Mouse (Mus musculus) neural tube, embryonic 13.5 days (tissue): ENCODE measurements around the gene Slc35g2. TPM values are rescaled to one million over a fixed set of nuclear protein-coding genes. Genes with fewer than 3 reads are reported as not detected.

Source experiments
- ATAC-seq: fragments of 200-750 bp; cut with Nextera tagmentation; 2 replicates; pipeline ENCODE4 v1.8.0; 2017; ENCODE audit warnings: low read depth, mild to moderate bottlenecking, moderate TSS enrichment, moderate library complexity
- H3K27ac ChIP-seq: fragments of 300-500 bp; sonication (generic); replicated peaks from 2 replicates; pipeline ENCODE4 v1.5.1; 2015; ENCODE audit warnings: moderate library complexity, mild to moderate bottlenecking, inconsistent platforms
- H3K27me3 ChIP-seq: fragments of 300-500 bp; sonication (generic); 2 replicates; pipeline ENCODE4 v1.6.1; 2015; ENCODE audit warnings: mild to moderate bottlenecking, inconsistent platforms
- H3K36me3 ChIP-seq: fragments of 300-500 bp; sonication (generic); 2 replicates; pipeline ENCODE4 v1.6.1; 2015; ENCODE audit warnings: mild to moderate bottlenecking, inconsistent platforms
- H3K4me1 ChIP-seq: fragments of 300-500 bp; sonication (generic); replicated peaks from 2 replicates; pipeline ENCODE4 v1.6.1; 2015; ENCODE audit warnings: inconsistent platforms
- H3K4me2 ChIP-seq: fragments of 300-500 bp; sonication (generic); 2 replicates; pipeline ENCODE4 v1.6.1; 2015; ENCODE audit warnings: inconsistent platforms, mild to moderate bottlenecking, moderate library complexity
- H3K4me3 ChIP-seq: fragments of 300-500 bp; sonication (generic); 2 replicates; pipeline ENCODE4 v1.5.1; 2015; ENCODE audit warnings: mild to moderate bottlenecking, inconsistent platforms
- H3K9ac ChIP-seq: fragments of 300-500 bp; sonication (generic); 2 replicates; pipeline ENCODE4 v1.6.1; 2015; ENCODE audit warnings: moderate library complexity, mild to moderate bottlenecking, inconsistent platforms
- H3K9me3 ChIP-seq: fragments of 300-500 bp; sonication (generic); 2 replicates; pipeline ENCODE4 v1.6.1; 2016; ENCODE audit warnings: inconsistent platforms
- WGBS: fragments of 180-500 bp; shearing (Covaris S2); methylation state at CpG from one replicate; pipeline ENCODE4 v1.1.7; 2015; 5-methylcytosine and 5-hydroxymethylcytosine counted together
- polyA plus RNA-seq: library from polyadenylated mRNA; unstranded; fragments of >200 nt; fragmentation: Nextera tagmentation; extraction: Ambion mirVana; gene quantifications from 2 replicates; pipeline ENCODE4 v1.2.1, GENCODE M21; 2015

The Slc35g2 gene
- polyA plus RNA-seq, 1 experiment from 2014 or later = 15.1 TPM

GRCm38 (mm10) chr9:100520012-100520411 lies 50.9 kb downstream of the Slc35g2 start:
- Histone ChIP-seq H3K4me3 (no peak overlapping the region), H3K27ac (no peak overlapping the region), H3K36me3 (no peaks in the 10 kb centered on the region), H3K4me2 (no peak overlapping the region), H3K27me3 (no peaks in the 10 kb centered on the region), H3K4me1 (no peaks in the 10 kb centered on the region), H3K9me3 (no peaks in the 10 kb centered on the region), H3K9ac (no peak overlapping the region)
- no peak for ATAC-seq
- 96% methylated on average over 3 of the region's 3 CpGs for WGBS

- H3K4me2 ChIP-seq = no peak overlapping the region
- ATAC-seq = no peak
- no peaks in the 10 kb centered on the region for H3K27me3 ChIP-seq
- H3K36me3 ChIP-seq = no peaks in the 10 kb centered on the region; the same call in 1 of the 2 replicates
- H3K9me3 ChIP-seq = no peaks in the 10 kb centered on the region
- H3K9ac ChIP-seq = no peak overlapping the region
- WGBS = 94% methylated on average over 2 of the region's 2 CpGs
- H3K4me3 ChIP-seq = no peak overlapping the region
- H3K27ac ChIP-seq = no peak overlapping the region
- H3K4me1 ChIP-seq = 0 out of 2 replicates have a peak, but pooled peaks cover 4% of the 10 kb centered on the region
Observed at GRCm38 (mm10) chr9:100507581-100507980, 63.3 kb downstream of the Slc35g2 start.

- no peak overlapping the region for H3K9ac ChIP-seq
- H3K9me3 ChIP-seq = no peaks in the 10 kb centered on the region
- 0 out of 2 replicates have a peak, but pooled peaks cover 4% of the 10 kb centered on the region for H3K4me1 ChIP-seq
- no peaks in the 10 kb centered on the region; the same call in 1 of the 2 replicates for H3K36me3 ChIP-seq
- H3K4me3 ChIP-seq = no peak overlapping the region
- WGBS = 70% methylated on average over 2 of the region's 2 CpGs
- no peak for ATAC-seq
- no peak overlapping the region for H3K4me2 ChIP-seq
- no peaks in the 10 kb centered on the region for H3K27me3 ChIP-seq
- no peak overlapping the region for H3K27ac ChIP-seq
Observed at GRCm38 (mm10) chr9:100506652-100507051, 64.2 kb downstream of the Slc35g2 start.

- no peak for ATAC-seq
Observed at GRCm38 (mm10) chr9:100505498-100505897, 65.4 kb downstream of the Slc35g2 start.

More at GRCm38 (mm10) chr9:100505498-100505897, 65.4 kb downstream of the Slc35g2 start:
- Histone ChIP-seq H3K27me3 (no peaks in the 10 kb centered on the region), H3K9ac (no peak overlapping the region), H3K36me3 (no peaks in the 10 kb centered on the region; the same call in 1 of the 2 replicates), H3K4me3 (no peak overlapping the region), H3K4me1 (no peaks in the 10 kb centered on the region), H3K27ac (no peak overlapping the region), H3K4me2 (no peak overlapping the region), H3K9me3 (no peaks in the 10 kb centered on the region)
- 94% methylated on average over 4 of the region's 4 CpGs for WGBS

Other genes starting within 250 kb of the Slc35g2 start
- 0.34 and 0.38 TPM in 2 replicates for gene Il20rb, start 84.3 kb downstream of the Slc35g2 start, polyA plus RNA-seq
- 68.6 and 73.9 TPM in 2 replicates for gene Nck1, start 25.0 kb downstream of the Slc35g2 start, polyA plus RNA-seq
- 36.3 and 38.1 TPM in 2 replicates for gene Stag1, start 26.7 kb upstream of the Slc35g2 start, polyA plus RNA-seq